Mouse (Mus musculus) gastrocnemius, postnatal 25 days (tissue): ENCODE measurements around the gene Glt28d2. TPM values are rescaled to one million over a fixed set of nuclear protein-coding genes. Genes with fewer than 3 reads are reported as not detected.
"Not testable (repeated sequence)": the region's sequence is repeated elsewhere in the genome, so short reads cannot be mapped to it uniquely, and the experiment has no call there.

Experiments
- DNase-seq: peaks from one replicate; pipeline ENCODE4 v3.0.0; 2022
- long read RNA-seq, 2 experiments: library from polyadenylated mRNA; stranded (forward); transcript quantifications; one replicate each; pipeline ENCODE4 v2.0.0; 2021
- total RNA-seq, 2 experiments: library from RNA; stranded (reverse); gene quantifications; 1 replicate in 1 of 2; 2 replicates in 1 of 2; pipeline ENCODE4 v1.2.3; 2021

The Glt28d2 gene
- total RNA-seq, result 1 to 10 TPM; 5.5 to 6.7 TPM
- long read RNA-seq, experiment 1, transcript Glt28d2-201 (2 exons, 2,732 nt), result major isoform, 9 of 11 reads
- long read RNA-seq, experiment 1, partial matches to known transcripts, result 0 of 11 reads
- long read RNA-seq, experiment 1, other reads (novel, unspliced or antisense), result 2 of 11 reads
- long read RNA-seq, experiment 2, transcript Glt28d2-201 (2 exons, 2,732 nt), result major isoform, 10 of 10 reads
- long read RNA-seq, experiment 2, partial matches to known transcripts, result 0 of 10 reads
- long read RNA-seq, experiment 2, other reads (novel, unspliced or antisense), result 0 of 10 reads

DNA sequence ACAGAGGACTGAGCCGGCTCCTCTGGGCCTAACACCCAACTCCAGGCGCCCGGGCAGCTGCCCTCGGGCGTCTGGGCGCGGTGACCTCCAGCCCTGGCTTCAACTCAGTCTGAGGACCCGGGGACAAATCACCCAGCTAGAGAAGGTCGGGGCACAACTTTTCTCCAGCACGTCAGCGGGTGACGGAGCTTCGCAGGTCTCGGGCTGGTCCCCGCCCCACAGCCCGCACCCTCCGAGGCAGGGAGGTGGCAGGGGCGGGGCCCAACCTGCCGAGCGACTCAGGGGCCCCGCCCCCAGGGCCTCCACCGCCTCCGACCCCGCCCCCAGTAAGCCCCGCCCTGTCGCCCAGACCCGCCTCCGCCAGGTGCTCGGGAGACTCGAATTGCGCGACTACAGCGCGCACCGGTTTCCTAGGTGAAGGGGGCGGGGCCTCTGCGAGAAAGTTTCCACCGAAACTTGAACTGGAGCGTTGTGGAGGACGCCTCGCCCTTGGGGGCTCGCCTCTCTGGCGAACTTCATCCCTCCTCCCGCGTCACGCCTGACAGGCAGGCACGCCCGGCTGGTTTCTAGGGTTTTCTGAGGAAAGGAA is at the start of gene Glt28d2, which contains the start of gene Gm37240:
TSS of gene Glt28d2 (minus strand) at position 278 of the 589 bp plus-strand sequence.
TSS of gene Gm37240 (minus strand) at position 280 of the 589 bp plus-strand sequence.
- peak; percentile 92 for DNase-seq

DNA sequence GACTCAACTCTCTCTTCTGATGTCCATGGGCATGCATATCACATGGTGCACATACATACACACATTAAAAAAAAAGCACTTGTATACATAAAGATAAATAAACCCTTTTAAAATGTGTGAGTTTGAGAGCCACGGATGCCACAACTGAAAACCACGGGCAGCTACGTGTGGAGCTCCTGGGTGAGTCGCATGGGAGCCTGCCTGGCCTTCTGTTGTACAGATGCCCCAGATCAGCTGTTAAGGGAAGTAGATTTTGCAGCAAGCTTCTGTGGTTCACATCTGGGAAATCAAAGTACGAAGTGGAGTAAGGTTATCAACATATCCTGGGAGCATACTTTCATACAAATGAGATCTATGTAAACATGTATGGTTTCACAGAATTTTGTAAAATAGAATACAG is 46.3 kb upstream of the Glt28d2 start:
- DNase-seq, result no peak

DNA sequence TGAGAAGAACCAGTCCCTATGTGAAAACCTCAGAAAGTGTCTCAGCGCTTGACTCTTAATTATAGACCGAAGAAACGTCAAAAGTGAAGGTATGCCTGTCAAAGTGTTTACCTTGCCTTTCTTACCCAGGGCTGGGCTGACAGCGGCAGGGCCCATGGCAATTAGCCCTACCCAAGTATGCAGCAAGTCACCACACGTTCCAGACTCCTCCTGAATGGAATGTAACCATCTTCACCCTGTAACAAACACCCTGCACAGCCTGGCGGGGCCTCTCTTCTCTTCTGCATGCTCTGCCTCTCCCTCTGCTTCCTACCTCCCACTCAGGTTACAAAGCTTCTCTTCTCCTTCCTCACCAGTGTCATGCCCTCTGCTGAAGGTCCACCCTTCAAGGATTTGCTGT is 44.5 kb upstream of the Glt28d2 start:
- DNase-seq, result no peak

DNA sequence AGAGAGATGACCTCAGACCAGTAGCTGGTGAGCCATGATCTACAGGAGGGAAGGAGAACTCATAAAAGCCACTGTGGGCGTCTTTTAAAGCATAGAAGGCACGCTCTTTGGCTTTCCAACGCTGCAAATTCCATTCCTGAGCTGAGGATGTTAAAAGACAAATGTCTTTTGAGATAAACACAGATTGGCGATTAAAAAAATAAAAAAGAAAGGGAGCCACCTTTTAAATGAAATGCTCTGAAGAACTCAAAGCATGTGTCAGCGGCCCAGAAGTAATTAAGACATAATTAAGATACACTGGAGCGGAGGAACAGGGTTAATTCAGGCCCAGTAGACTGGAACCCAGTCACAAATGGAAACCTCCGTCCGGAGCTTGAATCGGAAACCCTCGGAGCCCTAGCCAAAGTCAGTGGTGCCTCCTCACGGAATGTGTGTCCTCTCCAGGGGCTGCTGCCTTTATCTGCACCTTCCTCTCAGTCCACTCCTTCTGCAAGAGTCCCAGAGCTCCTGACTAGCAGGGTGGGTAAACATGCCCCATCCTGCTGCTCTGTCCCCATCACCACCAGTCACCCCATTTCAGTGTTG is 43.4 kb upstream of the Glt28d2 start:
- no peak for DNase-seq

DNA sequence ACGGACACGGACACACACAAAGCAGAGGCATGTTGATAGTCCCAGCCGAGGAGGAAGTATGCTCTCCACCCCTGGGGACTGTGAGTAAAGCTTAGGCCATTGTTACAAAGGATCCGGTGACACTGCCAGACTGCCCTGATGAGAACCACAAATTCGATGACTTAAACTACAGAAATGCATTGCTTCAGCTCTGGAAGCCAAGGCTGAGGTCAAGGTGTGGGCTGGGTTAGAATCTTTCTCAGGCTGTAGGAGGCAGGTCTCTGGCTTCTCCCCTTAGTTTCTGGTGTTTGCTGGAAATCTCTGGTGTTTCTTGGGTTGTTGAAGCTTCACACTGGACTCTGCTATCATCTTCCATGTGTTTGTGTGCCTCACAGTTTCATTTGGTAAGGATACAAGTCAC is 42.4 kb upstream of the Glt28d2 start:
- no peak for DNase-seq

DNA sequence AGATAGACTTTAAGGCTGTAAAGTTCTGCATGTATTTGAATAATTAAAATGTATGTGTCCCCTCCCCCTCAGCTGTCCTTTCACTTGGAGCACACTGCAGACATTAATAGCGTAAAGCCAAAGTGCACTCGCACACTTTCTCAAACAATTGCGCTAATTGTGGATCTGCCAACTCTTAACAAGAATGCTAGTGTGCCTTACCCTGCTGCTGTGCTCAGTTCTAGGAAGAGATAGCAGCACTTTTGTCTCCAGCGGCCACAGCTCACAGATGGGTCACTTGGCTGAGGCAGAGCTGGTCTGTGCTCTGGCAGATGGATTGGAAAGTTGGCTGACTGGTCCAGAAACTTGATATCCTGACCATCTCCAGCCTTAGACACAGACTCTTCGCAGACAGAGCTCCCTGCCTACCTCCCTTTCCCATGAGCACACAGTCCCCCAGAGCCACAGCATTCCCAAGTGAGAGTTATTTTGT is 40.9 kb upstream of the Glt28d2 start:
- peak; percentile 76 for DNase-seq

DNA sequence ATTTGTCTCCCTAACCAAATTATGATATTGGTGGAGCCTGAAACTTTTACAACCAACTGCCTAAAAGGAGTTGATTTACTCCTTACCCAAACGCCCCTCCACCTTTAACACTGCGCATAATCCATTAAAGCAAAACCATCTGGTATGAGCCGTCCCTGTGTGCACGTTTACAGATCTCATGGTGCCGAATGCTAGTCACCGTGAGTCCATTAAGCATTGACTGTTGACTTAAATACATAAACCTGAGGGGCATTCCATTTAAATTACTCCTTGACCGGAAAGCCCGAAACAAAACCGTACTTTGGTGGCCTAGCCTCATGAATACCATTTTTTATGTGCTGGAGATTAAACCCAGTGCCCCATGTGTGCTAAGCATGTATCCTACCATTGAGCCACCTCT is 40.0 kb upstream of the Glt28d2 start:
- DNase-seq, result no peak

DNA sequence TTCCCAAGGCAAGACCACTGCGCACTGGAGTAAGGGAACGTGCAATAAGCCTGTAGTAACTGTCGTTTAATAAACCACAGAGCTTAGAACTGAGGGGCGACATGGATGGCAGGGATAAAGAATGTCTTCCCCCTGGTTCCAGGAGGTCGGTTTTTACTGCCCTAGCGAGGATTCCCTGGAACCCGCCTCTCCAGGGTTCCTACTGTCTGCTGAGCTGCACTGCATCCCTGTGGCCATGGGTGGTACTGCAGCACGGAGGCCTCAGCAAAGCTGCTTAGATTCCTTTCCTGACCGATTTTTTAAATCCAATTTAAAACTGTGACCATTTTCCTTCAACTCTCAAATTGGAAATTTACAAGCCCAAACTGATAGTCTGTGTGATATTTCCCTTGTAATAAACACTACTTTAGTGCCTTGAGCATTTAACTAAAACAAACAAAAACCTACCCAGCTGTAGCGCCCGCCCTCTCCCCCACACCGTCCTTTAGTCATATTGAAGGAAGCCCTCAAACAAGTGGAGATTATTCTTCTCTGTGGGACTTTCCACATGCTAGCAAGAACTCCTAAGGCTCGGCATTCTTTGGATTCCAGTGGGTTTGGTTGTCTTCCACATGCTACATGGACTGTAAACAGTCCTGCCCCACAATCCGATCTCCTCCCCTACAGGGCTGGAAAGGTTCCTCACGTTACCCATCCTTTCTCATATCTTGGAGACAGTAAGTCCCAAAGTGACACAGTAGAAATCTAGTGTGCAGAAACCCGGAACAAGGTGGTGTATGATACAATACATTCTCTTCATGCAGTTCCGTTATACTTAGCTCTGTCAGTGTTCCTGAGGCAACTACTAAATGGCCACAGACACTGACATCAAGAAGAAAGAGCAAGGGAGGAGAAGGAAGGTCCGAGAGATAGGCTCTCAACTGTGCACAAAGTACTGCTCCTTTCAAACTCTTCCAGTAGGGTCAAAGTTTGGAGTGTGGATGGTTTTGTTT is 36.9 kb upstream of the Glt28d2 start:
- DNase-seq, result peak; percentile 35

DNA sequence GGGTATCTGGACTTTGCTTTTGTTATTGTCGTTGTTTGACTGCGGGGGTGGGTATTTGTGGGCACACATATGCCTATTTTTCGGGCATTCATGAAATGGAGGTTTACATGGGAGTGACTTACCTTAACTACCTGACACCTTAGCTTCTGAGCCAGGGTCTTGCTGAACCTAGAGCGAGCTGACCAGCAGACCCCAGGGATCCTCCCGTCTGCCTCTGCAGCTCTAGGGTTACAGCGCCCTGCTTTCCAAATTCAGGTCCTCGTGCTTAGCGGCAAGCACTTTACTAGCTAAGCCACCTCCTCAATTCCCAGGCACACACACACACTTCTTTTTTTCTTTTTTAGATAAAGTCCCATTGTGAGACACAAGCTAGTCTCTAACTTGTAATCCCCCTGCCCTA is 36.0 kb upstream of the Glt28d2 start:
- no peak for DNase-seq

DNA sequence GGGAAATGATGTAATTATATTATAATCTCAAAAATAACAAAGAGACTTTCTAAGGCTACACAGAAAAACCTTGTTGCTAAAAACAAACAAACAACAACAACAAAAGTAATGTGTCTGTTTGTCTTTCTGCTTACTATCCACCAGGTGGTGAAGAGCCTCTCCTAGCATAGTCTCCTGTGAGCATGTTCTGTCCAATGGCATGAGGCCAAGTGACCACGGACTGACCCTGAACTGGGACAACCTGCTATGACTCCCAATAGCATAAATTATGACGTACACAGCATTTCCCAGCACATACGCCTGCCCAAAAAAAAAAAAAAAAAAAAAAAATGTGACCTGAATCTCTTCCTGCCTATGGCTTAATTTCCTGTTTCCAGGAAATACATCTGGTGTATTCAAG is 35.0 kb upstream of the Glt28d2 start:
- no peak for DNase-seq

DNA sequence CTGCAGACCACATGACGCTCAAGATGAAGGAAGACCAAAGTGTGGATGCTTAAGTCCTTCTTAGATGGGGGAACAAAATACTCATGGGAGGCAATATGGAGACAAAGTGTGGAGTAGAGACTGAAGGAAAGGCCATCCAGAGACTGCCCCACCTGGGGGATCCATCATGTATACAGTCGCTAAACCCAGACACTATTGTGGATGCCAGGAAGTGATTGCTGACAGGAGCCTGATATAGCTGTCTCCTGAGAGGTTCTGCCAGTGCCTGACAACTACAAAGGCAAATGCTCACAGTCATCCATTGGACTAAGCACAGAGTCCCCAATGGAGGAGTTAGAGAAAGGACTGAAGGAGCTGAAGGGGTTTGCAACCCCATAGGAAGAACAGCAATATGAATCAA is 33.4 kb upstream of the Glt28d2 start:
- DNase-seq, result not testable (repeated sequence)

DNA sequence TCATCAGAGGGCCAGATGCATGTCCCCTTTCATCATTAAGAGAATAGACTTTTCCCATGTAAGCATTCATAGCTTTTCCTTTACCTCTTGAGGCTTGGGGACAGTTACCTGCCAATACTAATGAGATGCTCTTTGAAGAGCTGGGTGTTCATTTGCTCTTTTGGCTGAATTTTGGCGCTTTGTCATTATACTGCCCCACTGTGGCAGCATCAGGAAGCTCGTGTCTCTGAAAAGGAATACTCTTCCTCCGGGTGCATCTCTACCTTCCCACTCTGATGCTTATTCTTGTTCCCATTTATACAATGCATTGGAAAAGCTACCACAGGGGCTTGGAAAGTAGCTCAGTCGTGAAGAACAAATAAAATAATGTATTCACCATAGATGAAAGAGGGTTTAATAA is 30.3 kb upstream of the Glt28d2 start:
- no peak for DNase-seq

DNA sequence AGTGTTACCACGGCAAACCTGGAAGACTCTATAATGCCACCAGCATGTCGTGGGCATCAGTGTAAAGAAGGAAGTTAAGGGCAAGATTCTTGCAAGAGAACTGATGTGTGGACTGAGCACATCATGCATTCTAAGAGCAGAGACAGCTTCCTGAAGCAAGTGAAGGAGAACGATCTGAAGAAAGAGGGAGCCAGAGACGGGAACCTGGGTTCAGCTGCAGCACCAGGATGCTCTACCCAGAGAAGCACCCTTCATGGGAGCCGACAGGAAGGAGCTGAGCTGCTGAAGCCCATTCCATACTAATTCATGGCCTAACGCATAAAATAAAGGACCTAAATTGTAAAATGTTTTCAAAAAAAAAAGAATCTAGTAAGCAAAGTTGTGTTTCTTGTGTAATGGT is 27.5 kb upstream of the Glt28d2 start:
- no peak for DNase-seq

DNA sequence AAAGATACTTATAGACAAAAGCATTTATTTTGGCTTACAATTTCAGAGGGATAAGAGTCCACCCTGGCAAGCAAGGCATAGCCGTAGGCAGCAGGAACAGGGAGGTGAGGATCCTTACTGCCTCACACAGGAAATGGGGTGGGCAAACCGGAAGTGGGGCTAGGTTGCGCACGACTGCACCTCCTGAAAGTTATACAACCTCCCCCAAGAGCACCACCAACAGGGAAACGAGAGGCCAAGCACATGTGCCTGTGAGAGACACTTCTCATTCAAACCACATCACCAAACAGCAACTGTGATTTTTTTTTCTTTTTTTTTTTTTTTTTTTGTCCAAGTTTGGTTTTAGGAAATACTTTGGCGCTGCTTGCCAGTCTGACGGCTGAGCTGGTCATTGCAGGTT is 19.8 kb upstream of the Glt28d2 start:
- no peak for DNase-seq

DNA sequence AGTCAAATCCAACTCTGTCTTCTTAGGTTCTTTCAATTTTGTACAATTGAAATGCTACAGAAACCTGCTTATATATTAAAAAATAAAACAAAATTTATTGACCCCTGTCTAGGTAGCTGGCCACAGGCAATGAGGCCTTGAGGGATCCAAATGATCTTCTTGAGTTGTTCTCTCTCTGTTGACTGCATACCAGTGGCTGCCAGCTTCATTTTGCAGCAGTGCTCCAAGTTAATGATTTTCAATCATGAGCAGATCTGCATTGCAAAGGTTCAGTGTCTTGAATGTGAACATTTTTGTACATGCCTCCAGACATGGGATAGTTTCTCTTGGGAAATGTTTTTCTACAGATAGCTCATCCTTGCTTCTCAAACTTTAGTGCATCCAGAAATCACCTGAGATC is 17.1 kb upstream of the Glt28d2 start:
- no peak for DNase-seq

DNA sequence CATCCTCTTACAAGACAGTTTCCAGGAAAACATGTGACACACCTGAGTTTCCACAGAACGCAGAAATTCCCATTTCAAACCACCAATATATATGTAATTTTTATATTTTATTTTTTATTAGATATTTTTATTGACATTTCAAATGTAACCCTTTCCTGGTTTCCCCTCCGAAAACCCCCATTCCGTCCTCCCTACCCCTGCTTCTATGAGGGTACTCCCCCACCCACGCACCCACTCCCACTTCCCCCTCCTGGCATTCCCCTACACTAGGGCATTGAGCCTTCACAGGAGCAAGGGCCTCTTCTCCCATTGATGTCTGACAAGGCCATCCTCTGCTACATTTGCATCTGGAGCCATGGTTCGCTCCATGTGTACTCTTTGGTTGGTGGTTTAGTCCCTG is 7.7 kb upstream of the Glt28d2 start:
- DNase-seq, result no peak

DNA sequence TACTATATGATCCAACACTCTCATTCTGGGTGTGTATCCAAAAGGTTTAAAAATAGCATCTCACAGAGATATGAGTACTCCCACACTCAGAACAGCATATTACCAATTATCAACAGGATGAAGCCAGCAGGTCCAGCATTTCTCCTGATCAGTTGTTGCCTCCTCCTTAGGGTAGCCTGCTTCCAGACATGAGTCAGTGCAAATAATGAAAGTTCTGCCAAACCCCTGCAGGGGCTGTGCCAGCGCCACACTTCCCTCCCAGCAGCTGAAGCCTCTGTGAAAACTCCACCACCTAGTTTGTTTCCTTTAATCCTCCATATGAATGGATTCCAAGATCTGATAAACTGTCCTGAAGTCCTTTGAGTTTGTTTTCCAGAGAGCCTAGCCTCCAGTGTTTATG is 4.3 kb upstream of the Glt28d2 start:
- DNase-seq, result no peak

DNA sequence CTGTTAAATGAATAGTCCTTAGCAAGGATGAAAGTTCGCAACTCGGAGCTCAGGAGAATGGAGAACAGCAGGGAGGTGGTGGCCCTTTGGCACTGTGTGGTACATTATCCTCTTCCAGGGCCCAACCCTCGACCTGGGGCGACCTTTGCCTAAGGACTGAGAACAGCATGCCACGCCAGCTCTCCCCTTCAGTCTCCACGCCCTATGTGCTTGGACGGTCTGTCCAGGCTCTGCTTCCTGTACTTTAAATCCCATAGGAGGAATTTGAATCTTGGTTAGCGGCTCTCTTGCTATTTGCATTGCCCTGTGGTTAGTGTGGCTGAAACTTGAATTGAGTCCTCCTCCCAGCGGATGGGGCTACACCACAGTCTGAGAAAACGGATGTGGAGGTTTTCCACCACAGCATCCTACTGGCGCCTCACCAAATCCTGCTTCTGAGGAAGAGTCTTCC is 930 bp upstream of the Glt28d2 start:
- peak; percentile 81 for DNase-seq

DNA sequence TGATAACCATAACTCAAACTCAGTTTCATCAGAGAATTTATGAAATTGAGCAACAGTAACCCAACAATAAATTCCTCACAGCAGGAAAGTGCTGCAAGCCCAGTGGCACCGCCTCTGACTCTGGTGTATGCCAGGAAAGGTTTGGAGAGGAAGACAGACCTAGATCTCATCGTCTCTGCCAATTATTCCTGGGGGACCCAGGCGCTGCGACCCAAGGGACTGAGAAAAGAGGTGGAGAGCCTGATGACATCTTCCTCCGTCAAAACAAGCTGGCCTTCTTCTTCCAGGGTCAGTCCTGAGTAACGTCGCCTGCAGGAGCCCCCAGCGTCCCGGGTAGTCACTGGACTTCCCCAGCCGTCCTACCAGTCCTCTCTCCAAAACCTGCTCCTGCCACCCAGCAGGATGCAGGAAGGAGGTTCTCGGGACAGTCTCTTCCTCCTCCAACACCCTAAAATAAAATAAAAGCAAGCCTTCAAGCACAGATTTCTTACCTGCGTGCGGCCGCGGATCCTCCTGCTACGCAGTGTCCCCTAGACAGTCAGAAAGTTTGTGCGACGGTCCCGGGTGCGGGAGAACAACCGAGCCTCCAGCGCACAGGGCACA is 579 bp downstream of the Glt28d2 start:
- peak; percentile 39 for DNase-seq

DNA sequence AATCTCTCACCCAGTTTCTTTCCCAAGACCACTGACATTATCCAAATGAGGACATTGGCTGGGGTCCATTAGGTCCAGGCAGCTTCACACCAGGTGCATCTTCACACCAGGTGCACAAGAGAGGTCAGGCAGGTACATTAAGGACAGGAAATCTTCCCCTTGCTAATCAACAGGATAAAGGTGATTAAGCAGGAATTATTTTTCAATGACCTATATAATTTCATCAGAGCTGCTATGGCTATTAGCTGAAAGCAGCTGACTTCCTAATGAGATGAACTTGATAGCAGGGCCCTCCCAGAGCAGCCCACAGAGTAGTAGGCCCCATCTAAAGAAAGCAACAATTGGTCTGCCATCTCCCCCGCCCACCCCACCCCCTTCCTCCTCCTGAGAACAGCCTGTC is 1.4 kb downstream of the Glt28d2 start:
- DNase-seq, result no peak

DNA sequence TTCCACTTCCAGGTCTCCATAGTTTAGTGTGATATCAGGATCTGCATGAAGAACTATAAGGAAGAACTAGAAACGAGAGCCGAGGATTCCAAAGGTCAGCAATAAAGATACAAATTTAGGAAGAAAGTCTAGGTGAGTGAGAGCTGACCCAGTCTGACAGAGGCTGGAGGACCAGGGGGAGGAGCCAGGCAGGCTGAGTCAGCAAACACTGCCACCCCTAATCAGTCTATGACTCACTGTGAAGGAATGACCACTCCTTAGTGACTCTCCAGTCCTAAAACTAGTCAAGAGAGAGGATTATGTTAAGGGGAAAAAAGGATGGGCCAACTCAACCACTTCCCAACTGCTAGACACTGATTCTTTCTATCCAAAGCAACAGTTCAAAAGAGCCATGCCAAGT is 6.6 kb downstream of the Glt28d2 start:
- DNase-seq, result no peak

DNA sequence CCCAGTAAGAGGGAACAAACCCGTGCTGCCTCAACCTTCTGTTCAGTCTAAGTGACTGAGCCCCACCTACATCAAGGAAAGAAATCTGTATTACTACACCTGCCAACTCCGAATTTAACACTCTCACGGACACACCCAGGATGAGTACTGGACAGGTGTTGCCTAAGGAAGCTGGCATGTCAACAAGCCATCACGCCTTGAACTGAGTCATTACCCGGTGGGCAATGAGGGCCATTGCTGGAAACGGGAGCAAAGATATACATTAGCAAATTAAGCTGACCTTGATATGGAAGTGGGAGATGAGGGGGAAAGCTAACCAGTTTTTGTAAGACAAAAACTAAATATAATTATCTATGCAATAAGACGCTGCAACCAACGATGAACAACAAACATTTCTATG is 7.2 kb downstream of the Glt28d2 start:
- no peak for DNase-seq
